Mouse (Mus musculus): ENCODE results near the gene Hoxd10. TPM values are rescaled to one million over a fixed set of nuclear protein-coding genes. Genes with fewer than 3 reads are reported as not detected.

Gene Hoxd10
- total RNA-seq, 2 experiments from 2014 or later, result 0.14 TPM; not detected in 1

DNA sequence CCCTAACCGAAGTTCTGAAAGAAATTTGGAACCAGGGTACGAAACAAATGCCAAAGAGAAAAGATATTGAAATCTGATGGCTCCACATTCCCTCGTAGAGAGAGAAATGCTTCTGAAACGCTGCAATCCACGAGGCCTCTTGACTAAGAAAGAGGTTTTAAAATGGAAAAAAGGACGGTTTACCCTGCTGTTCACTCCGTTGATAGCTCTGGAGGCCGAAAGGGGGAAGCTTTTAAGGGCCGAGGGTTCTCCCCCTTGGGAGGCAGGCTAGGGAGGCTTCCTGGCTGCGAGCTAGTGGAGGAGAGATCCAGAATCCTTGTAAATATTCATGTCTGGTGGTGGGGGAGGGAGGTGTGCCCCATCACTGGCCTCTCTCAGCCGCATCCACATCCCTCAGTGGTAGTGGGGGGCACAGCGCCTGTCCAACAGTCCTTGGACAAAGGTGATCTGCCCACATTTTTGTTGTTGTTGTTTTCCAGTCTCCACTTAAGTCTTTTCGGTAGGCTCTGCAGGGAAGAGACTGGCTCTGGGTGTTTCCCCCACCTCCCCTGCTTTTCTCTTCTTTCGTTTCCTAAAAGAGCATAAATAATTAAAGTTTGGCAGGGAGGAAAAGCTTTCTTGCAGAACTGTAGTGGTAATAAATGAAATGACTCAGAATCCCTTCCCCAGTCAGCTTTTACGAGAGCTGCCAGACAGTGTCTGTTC, 12.7 kb upstream of the Hoxd10 start, which contains the start of gene Hoxd11:
Hoxd11 (plus strand) TSS at position 667 of the 705 bp plus-strand sequence.
- DNase-seq, result no peak
- intact Hi-C loops (cut with DNase I), result no loop called here

DNA sequence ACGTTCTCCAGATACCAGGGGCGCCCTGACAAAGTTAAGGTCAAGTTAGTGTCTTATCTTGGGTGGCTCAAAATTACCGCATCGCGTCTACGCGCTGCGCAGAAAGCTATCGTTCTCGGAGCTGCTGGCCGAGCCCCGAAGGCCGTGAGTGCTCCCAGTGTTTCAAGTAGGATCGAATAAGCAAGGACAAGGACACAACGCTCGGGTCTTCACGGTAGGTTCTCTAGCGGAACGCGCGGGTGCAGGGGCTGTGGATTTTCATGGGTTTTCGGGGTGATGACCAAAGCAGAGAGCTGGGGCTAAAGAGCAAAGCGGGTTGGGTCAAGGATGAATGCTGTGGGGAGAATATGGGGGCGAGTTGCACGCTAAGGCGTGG, 12.1 kb upstream of the Hoxd10 start:
- intact Hi-C loops (cut with DNase I), result no loop called here
- DNase-seq, result no peak

DNA sequence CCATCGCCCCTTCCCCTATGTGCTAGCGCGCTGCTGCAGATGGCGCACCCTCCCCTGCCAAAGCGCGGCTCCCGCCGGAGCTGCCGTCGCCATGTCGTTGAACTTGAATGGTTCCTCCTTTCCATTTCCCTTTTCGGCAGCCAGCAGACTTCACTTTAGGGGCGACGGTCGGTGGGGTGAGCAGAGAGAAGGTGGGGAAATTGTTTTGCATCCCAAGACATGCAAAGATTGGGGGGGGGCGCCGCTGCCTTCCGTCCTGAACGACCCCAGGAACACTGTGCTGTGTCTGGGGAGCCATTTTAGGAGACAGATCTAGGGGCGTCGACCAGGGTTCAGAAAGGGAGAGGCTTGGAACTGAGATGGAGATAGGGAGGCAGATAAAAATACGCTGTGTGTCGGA, 11.7 kb upstream of the Hoxd10 start:
- intact Hi-C loops (cut with DNase I), result no loop called here
- DNase-seq, result no peak

DNA sequence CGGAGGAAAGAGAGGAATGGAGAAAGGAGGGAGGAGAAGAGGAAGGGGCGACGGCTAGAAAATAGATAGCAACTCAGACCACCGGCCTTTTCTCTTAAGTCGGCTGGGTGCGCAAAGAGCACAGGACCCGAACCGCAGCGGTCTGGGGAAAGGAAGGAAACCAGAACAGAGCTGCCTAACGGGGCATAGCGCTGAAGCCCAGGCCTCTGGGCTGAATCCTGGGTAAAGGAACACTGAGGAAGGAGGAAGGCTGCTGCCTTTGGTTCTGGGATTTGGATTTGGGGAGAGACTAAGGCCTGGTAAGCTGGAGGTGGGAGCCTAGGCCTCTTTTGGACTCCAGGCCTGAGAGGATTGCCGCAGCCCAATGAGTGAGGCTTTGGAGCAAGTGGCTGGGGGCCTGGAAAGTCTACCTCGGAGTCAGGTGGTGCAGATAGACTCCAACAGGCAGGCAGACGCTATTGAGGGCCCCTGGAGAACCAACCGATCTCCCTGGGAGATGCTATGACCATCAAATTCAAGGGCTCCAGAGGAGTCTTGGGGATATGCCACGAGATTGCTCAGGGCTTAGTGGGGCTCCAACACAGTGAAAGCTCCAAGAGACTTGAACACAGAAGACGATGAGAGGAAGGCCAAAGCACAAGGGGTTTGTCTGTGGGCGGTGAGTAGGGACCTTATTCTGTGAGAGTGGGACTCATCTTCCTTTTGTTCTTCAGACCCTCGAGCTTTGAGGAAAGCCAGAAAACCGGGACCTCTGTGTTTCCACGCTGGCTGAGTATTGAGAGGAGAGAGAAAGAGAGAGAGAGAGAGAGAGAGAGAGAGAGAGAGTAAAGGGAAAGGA, 10.9 kb upstream of the Hoxd10 start:
- intact Hi-C loops (cut with DNase I), result no loop called here
- DNase-seq, result no peak

DNA sequence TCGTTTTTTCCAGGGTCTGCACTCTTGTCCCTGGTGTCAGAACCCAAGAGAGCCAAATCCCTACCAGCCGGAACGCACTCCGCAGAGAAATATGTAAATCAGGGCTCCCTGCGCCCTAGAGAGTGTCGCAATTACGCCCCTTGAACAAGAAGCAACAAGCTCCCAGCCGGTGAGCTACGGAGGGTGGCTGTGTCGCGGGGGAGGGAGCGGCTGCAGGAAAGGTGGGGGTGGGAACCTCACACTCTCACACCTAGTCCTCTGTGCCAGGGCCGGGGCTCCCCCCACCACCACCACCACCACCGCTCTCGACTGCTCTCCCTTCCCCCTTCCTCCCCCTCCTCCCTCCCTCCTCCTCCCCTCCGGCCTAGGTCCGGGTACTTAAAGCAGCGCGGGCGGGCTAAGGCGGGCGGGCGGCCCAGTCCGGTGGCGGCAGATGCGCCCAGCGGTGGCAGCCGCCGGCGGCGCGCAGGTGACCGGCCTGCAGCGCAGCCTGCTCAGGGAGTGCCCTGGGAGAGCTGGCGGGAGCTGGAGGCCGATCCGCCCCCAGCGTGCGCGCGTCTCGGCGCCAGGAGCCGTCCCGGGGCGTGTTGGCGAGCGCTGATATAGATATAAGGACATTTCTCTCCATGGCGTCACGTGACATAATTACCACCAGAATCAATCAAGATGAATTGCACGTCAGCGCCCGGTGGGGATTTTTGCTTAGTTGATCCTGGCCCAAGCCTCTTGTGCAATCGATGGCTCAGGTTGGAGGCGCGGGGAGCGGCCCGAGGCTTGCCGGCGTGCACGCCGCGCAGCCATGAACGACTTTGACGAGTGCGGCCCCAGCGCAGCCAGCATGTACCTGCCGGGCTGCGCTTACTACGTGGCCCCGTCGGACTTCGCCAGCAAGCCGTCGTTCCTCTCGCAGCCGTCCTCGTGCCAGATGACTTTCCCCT, 9.9 kb upstream of the Hoxd10 start:
- DNase-seq, result no peak
- intact Hi-C loops (cut with DNase I), result no loop called here

DNA sequence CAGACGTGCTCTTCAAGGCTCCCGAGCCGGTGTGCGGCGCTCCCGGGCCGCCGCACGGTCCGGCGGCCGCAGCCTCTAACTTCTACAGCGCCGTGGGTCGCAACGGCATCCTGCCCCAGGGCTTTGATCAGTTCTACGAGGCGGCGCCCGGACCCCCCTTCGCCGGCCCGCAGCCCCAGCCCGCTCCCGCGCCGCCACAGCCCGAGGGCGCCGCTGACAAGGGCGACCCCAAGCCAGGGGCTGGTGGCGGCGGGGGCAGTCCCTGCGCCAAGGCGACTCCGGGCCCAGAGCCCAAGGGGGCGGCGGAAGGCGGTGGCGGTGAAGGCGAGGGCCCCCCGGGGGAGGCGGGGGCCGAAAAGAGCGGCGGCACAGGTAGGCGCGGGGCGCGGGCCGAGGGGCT, 8.9 kb upstream of the Hoxd10 start:
- no peak for DNase-seq
- intact Hi-C loops (cut with DNase I), result no loop called here

DNA sequence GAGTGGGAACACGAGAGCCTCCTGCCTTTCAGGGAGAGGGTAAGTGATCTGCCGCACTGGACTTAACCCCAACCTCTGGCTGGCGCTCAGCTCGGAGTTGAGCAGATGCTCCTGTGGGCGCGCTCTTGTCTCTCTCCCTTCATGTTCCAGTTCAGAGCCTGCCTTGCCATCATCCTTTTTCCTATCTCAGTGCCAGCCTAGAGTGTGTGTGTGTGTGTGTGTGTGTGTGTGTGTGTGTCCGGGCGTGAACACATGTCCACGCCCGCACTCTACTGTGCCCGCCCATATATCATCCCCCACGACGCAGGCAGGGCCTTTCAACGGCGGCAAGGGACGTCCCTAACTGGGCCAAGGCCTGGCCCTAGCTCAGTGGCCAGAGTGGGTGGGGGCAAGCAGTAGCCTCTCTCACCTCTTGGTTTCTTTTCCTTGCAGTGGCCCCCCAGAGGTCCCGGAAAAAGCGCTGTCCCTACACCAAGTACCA, 8.2 kb upstream of the Hoxd10 start:
- no peak for DNase-seq
- intact Hi-C loops (cut with DNase I), result no loop called here

DNA sequence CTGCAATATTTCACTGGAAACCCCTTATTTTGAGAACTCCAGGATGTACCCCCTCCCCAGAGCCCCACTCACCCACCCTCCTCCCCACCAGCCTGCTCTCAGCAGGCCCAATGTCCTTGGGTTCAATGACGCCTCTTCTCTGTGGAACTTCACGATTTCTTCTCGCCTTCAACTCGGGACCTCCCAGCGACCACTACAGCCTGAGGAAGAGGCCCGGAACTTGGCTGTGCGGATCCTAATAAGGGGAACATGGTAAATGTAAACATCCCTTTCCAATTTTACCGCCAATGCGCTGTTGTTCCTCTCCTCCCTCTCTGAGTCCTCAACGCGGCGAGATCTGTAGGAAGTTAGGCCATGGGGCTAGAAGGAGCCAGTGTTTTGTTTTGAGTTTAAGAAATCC, 7.6 kb upstream of the Hoxd10 start:
- intact Hi-C loops (cut with DNase I), result no loop called here
- no peak for DNase-seq

DNA sequence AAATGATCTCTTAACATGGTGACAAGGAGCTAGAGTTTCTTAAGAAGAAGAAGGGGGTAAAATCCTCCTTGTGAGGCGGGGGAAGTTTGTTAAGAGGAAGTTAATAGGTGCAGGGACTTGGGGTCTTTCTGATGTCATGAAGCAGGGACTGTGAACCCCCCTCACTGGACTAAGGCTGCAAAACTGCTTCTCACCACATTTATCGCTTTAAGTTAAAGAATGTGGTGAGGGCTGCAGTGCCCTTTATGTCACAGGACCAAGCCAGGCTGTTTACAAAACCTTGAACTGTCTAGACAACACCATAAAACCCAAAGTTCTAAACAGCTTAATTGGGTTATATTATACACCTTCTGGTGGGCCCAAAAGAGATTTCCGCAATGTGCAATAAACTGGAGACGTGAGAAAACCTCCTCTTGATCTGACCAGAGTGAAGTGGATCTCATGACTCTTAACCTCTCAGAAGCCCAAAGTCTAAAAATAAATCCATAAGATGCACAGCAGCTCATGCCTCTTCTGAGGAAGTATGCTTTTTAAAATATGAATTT, 6.6 kb upstream of the Hoxd10 start:
- intact Hi-C loops (cut with DNase I), result no loop called here
- DNase-seq, result no peak

DNA sequence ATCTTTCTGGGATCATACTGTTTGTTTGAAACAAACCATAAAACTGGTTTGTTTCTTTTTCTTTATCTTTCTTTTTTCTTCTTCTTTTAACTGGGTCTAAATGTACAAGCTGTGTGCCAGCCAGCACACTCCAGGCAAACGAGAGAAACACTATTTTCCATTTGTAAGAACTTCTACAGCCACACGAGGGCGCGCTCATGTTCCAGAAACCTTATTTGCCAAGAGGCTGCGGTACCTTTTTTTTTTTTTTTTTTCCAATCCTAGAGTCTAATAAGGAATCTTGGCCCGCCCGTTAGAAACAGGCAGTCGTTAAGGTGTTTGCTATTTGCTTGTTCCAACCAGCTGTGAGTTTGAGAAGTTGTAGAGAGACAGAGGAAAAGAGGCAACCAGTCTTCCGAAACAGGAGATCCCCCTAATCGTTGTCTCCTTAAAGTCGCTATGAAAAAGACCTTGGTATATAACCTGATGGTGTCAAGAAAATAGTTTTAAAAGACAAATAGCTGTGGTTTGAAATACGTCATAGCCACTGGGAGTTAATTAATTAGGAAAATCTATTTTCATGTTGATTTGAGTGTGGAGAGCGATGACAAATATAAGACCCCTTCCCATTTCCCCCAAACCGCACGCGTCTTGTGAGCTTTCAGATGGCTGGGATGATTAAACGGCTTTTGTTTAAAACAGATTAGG, 5.3 kb upstream of the Hoxd10 start:
- DNase-seq, result peak; percentile 62 to 74
- intact Hi-C loops (cut with DNase I), result no loop called here

DNA sequence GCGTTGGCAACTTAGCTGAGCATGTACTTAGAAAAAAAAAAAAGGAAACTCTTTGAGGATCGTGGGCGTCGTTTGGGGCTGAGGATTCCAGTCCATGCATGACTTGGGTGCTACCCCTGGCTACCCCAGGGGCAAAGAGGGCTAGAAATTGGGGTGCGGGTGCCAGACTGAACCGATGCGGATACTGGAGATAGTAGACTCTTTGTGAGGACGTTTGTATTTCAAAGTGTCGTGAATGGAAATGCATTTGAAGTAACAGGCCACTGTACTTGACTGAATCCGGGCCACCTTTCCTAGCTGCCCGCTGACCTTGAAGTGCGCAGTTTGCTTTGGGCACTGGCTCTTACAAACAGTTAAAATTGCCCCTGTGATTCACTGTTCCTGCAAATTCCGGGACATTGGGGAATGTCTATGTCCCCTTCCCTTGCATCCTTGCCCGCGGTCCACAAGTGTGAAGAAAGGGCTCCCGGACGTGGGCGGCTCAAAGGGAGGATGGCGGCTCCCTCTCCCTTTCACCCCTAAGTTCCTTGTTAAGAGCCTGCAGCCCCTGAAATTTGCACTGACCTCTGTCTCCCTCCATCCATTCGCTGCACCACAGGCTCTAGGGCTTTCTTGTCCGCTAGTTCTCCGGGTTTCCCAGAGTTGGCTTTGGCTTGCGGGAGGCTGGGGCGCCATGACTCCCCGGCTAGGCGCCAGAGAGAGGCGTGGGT, 4.6 kb upstream of the Hoxd10 start:
- intact Hi-C loops (cut with DNase I), result no loop called here
- no peak for DNase-seq

DNA sequence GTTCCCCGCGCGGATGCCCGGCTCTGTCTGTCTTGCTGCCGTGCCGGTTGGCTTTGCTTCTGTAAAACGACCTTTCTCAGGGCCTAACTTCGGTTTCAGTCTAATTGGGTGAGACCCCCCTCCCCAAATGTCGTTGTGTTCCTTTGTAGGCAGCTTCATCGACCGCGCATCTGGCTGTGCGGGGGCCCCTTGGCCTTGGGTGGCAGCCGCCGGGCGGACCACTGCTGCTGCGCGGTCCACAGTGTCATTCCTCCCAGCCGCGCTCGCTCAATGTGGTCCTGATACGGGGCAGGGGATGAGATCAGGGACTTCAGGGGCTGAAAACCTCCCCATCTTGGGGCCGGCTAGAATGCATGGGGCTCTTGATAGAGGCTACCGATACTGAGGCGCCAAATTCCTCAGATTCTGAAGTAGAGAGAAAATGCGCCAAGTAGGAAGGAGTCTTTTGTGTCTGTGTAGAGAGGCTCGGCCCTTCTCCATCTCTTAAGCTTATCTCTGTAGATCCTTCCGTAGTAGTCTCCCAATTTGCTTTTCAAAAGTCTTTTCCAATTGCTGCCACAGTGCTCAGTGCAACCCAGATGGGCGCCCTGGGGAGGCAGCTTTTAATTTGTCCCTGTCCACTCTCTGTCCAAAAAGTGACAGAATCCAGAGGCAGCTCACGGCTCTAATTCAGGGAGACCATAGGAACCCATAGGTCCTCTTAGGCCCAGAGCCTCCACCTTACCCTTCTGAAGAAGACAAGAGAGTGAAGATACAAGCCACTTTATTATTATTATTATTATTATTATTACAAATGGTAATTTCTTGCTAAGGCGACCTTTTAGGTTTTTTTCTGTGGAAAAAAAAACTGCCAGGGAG, 3.8 kb upstream of the Hoxd10 start:
- no peak for DNase-seq
- intact Hi-C loops (cut with DNase I), result no loop called here

DNA sequence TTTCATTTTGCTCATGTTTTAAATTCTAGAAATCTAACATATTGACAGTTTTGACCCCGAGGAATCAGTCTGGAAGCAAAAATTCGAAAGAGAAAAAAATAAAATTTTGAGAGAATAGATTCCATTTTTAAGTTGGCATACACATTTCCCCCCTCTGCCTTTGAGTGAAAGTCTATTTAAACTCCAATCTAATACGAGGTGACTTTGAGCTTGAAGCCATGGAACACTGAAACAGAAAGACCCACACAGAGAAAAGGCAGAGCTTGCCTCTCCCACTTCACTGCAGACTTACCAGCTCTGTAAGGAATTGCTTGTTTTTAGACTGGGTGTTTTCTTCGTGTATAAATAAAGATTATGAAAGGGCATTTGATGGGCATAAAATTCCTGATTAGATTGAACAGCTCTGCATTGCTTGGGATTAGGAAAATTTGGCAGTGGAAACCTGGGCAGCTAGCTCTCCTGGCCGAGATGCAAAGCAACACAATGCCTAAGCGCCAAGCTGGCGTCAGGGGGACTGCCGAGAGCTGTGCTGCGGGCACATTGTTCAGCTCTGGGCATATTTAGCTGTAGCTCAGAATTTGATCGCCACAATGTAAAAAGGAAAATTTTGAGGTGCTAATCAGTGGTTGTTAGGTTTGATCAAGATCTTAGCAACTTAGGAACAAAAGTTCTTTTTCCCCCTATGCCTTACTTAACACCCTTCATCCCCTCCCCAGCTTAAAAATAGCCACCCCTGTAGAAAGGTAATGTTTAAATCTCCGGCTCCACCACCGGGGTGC, 2.7 kb upstream of the Hoxd10 start:
- intact Hi-C loops (cut with DNase I), result no loop called here

DNA sequence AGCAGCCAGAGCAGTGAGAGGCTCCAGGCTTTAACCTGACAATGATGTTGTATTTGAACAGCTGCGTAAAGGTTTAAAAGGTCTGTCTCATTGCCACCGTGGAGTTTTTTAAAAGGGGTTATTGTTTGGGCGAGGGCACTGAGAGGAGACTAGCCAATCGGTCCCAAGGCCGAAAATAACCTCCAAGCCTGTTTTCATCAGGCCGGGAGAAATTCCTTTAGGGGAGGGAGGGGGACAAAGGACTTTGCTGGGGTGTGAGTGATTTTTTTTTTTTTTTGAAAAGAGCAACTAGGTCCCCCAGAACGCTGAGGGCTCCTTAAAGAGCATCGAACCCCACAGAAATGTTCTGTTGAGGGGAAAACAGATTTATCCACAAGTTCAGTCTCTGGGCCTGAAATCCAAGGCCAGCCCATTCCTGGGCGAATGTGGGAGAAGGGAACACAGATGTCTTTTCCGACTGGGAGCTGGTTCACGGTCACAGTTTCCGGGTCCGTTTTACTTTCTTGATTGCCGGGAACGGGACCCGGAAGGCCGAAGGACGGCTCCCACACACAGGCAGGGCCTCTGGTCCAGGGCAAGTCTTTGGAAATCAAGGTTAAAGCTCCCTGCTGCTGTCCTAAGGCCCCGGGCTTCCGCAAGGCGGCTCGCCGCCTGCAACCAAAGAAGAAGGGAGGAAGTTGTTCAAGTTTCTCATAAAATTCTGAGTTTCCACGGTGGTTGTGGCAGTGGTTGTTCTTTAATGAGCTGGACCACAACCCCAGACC, 2.0 kb upstream of the Hoxd10 start:
- intact Hi-C loops (cut with DNase I), result loop anchor here (5.0 to 10.0 kb wide), 2 partner anchors 32 to 1415 kb away; partner anchors contain the start of genes Evx2 and Sp9
- no peak for DNase-seq

More for the DNA sequence above, 2.7 kb upstream of the Hoxd10 start:
- no peak for DNase-seq

DNA sequence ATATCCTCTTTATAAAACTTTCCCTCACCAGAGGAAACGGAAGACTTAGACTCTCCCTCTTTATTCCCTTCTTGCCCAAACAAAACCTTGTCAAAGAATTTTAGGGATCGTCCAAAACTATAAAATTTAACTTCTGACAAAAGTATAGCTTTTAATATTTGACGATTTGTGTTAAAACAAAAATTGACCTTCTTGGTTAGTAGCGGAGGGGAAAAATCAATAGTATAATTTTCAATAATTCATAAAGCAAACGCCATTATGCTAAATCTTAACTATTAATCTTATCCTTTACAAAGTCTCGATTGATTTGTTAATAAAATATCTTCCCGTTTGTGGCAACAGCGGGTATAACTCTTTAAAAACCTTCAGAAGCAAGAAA, 1.4 kb upstream of the Hoxd10 start:
- DNase-seq, result no peak
- intact Hi-C loops (cut with DNase I), result loop anchor here (5.0 to 10.0 kb wide), 2 partner anchors 33 to 1416 kb away; partner anchors contain the start of genes Evx2 and Sp9

DNA sequence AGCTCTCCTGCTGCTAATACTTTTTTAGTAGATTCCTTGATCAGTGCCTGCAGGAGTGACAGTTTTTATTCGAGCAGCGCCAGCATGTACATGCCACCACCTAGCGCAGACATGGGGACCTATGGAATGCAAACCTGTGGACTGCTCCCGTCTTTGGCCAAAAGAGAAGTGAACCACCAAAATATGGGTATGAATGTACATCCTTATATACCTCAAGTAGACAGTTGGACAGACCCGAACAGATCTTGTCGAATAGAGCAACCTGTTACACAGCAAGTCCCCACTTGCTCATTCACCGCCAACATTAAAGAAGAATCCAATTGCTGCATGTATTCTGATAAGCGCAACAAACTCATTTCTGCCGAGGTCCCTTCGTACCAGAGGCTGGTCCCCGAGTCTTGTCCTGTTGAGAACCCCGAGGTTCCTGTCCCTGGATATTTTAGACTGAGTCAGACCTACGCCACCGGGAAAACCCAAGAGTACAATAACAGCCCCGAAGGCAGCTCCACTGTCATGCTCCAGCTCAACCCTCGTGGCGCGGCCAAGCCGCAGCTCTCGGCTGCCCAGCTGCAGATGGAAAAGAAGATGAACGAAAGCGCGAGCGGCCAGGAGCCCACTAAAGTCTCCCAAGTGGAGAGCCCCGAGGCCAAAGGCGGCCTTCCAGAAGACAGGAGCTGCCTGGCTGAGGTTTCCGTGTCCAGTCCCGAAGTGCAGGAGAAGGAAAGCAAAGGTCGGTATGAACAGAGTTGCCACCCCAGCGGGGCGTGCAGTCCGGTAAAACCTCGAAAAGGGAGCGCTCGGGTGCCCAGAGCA, 477 bp downstream of the Hoxd10 start:
- DNase-seq, result no peak
- intact Hi-C loops (cut with DNase I), result loop anchor here (5.0 to 10.0 kb wide), 2 partner anchors 35 to 1417 kb away; partner anchors contain the start of genes Evx2 and Sp9

Measured in heart, postnatal 14 days (tissue).